Mouse (Mus musculus) erythroblast, embryonic 14.5 days (primary cell): ENCODE data around the gene Rpl18.

Source experiments
- GATA1 ChIP-seq: IDR thresholded peaks from 2 replicates; pipeline ENCODE4 v1.6.1; 2012; ENCODE audit warnings: low read length, inconsistent platforms, mixed read lengths
- TAL1 ChIP-seq: IDR thresholded peaks from 3 replicates; pipeline ENCODE4 v1.6.1; 2012; ENCODE audit warnings: low read length, inconsistent platforms, mixed read lengths

GRCm38 (mm10) chr7:45695098-45695497, 20.2 kb upstream of the Rpl18 start:
- TF ChIP-seq GATA1 (no peak), TAL1 (no peak)
